Mouse (Mus musculus) layer of hippocampus, postnatal 25 days (tissue): ENCODE measurements around the gene Rcn1. TPM values are rescaled to one million over a fixed set of nuclear protein-coding genes. Genes with fewer than 3 reads are reported as not detected.

Source experiments
- DNase-seq, 2 experiments: peaks; one replicate each; pipeline ENCODE4 v3.0.0; 2022; ENCODE audit warnings: mixed read lengths in 2 of 2, low spot score in 1 of 2; ENCODE audit errors: extremely low spot score in 1 of 2
- total RNA-seq, 2 experiments: library from RNA; stranded (reverse); gene quantifications; 2 replicates each; pipeline ENCODE4 v1.2.3; 2021

Gene Rcn1
- total RNA-seq, 2 experiments from 2014 or later = 14.7 to 15.6 TPM

DNA sequence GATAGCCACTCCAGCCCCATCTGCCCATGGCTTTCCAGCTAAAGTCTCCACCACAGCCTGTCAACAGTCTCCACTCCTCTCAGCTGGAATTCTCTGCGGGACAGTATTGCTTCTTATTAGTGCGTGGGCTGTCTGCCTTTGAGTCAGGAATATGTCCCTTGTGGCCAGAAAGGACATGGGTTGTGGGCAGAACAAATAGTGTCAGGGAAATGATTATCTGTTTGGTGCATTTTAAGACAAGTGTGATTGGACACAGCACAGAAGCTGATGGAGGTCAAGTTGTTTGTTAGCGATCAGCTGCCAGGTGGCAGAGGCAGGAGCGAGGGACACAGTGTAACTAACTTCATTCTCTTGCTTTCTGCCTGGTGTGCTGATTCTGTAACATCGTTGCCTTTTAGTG lies 42.3 kb downstream of the Rcn1 start:
- no peak for DNase-seq

DNA sequence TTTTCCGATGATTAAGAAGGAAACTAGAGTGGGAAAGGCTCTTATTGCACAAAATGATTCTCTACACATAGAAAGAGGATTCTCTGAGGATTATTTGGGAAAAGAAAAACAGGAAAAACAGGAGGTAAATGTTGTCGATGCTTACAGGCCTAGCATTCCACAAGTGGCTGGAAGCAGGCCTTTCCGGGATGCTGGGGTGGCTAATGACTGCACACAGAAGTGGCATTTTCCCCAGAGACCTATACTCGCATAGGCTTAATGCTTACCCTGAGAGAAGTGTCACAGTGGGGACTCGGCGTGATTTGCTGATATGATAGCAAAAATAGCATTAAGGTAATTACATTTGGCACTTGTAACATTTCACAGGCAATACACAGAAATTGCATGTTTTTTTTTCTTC lies 50.2 kb downstream of the Rcn1 start:
- no peak for DNase-seq

DNA sequence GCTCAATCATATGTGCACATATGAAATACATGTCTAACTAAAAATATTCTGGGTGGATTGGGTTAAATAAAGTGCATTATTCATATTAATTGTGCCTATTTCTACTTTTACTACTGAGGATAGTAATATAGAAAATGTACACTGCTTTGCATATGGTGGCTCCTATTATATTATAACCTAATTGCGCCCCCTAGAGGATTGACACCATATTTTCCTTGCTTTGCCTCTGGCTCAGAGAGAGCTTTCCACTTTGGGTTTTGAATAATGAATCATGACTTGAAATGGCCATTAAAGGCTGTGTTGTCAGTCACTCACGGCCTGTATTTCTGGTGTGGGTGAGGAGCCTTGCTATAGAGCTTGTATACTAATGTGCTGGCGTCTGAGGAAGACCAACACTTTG lies 59.1 kb downstream of the Rcn1 start:
- DNase-seq = no peak

DNA sequence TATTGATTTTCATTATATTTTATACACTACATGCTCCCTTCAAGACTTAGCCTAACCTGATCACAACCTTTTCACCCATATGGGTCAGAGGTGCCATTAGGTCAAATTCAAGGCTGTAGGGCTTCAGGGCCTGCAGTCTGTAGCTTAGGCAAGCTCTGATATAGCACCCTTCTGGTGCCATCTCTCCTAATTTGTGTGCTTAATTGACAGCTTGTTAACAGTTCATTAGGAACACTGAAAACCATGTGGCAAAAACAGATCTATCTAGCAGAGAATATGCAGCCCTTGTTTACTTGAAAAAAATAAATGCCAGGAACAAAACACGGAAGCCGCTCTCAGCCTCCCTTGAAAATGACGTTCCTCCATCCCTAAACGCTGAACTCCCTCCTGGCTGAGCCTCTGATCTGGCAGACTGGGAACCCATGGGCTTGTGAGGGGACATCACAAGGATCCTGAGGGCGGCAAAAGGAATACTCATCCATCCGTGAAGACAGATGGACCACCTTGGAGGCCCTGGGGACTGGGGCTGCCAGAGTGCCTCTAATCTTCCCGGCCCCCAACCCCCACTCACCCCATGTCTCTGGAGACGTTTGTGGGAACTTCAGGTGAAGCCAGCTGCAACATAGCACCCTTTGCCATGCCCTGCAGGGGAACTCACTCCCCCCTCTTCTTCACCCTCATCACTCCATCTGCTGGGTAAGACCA lies 61.8 kb downstream of the Rcn1 start:
- no peak for DNase-seq

- no peak for DNase-seq
Measured at GRCm38 (mm10) chr2:105336314-105337027, 62.6 kb downstream of the Rcn1 start.

Other genes starting within 250 kb of the Rcn1 start
- gene Them7, start 175.0 kb downstream of the Rcn1 start, total RNA-seq = not detected